Mouse (Mus musculus) embryonic facial prominence, embryonic 15.5 days (tissue): ENCODE measurements around the gene Clip1. TPM values are rescaled to one million over a fixed set of nuclear protein-coding genes. Genes with fewer than 3 reads are reported as not detected.
"Not testable (repeated sequence)": the region's sequence is repeated elsewhere in the genome, so short reads cannot be mapped to it uniquely, and the experiment has no call there.

Experiments
- ATAC-seq: fragments of 200-750 bp; cut with Nextera tagmentation; 2 replicates; pipeline ENCODE4 v1.8.0; 2017; ENCODE audit warnings: low read depth, moderate TSS enrichment; ENCODE audit not compliant: insufficient number of reproducible peaks, low FRiP score, low TSS enrichment
- H3K27ac ChIP-seq: fragments of 300-500 bp; sonication (generic); replicated peaks from 2 replicates; pipeline ENCODE4 v1.5.1; 2015; ENCODE audit warnings: mild to moderate bottlenecking, inconsistent platforms
- H3K27me3 ChIP-seq: fragments of 300-500 bp; sonication (generic); 2 replicates; pipeline ENCODE4 v1.6.1; 2015; ENCODE audit warnings: inconsistent platforms
- H3K36me3 ChIP-seq: fragments of 300-500 bp; sonication (generic); 2 replicates; pipeline ENCODE4 v1.6.1; 2015; ENCODE audit warnings: mild to moderate bottlenecking, inconsistent platforms
- H3K4me1 ChIP-seq: fragments of 300-500 bp; sonication (generic); 2 replicates; pipeline ENCODE4 v1.6.1; 2015; ENCODE audit warnings: inconsistent platforms
- H3K4me2 ChIP-seq: fragments of 300-500 bp; sonication (generic); replicated peaks from 2 replicates; pipeline ENCODE4 v1.6.1; 2015; ENCODE audit warnings: mild to moderate bottlenecking, inconsistent platforms
- H3K4me3 ChIP-seq: fragments of 300-500 bp; sonication (generic); replicated peaks from 2 replicates; pipeline ENCODE4 v1.5.1; 2015; ENCODE audit warnings: mild to moderate bottlenecking, inconsistent platforms
- H3K9ac ChIP-seq: fragments of 300-500 bp; sonication (generic); 2 replicates; pipeline ENCODE4 v1.6.1; 2015; ENCODE audit warnings: inconsistent platforms
- H3K9me3 ChIP-seq: fragments of 300-500 bp; sonication (generic); replicated peaks from 2 replicates; pipeline ENCODE4 v1.6.1; 2016; ENCODE audit warnings: inconsistent platforms
- WGBS: fragments of 180-500 bp; shearing (Covaris S2); methylation state at CpG from one replicate; pipeline ENCODE4 v1.1.7; 2015; 5-methylcytosine and 5-hydroxymethylcytosine counted together
- polyA plus RNA-seq: library from polyadenylated mRNA; unstranded; fragments of >200 nt; fragmentation: Nextera tagmentation; extraction: Ambion mirVana; gene quantifications from 2 replicates; pipeline ENCODE4 v1.2.1, GENCODE M21; 2015

Clip1 gene
- 43.0 and 44.7 TPM in 2 replicates for polyA plus RNA-seq

DNA sequence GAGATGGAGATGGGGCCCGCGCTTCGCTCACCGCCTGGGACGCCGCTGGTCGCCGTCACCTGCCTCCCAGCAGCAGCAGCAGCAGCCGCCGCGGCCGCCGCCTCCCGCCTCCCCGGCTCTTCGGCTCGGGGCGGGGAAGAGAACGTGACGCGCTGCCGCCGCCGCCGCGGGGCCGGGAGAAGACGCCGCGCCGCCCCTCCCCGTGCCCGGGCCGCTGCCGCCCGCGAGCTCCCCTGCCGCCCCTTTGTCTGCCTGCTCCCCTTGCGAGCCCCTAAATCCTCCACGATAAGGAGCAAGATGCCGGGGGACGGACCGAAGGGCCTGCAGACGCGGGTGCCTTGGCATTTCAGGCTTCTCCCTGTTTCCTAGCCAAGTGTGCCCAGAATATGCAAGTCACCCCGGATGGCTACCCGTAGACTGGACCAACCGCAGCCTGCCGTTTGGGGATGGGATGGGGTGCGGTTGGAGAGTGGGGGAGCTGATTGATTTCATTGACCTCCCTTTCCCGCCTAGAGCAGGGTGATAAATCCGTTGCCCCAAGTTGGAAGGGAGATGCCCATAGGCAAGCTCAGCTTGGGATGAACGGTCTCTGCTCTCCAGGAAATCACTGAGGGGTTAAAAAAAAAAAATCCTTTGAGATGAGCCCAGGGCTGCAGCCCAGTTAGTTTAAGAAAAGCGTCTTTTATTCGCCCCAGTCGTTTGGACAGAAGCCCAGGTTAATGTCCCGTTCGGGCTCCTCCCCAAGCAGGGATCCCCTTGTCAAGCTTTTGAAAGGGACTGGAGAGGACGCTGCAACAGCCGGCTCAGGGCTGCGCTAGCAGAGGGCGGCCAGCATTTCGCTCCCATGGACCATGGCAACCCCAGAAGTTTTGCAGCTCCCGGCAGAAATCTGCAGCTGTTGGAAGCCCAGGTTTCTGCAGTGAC, at the start of gene Clip1:
Gene Clip1, minus strand, starts transcription at position 398 of the 924 bp plus-strand sequence.
- peak; percentile 72 for ATAC-seq

DNA sequence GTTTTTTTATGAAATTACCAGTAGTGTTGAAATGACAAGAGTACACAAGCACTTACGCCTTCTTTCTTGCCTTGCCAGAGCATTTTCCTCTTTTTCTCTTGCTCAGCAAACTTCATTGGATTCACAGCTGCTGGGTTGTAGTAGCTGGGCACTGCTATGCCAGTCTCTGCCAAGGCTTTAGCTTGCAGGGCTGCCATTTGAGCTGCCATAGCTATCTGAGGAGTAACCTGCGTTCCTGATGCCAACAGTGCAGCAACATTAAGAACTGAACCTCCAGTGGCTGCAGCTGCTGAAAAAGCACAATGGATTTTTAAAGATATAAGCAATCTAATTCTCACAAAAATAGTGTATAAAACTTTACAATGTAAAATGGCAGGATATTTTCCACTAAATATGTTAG, 46.6 kb upstream of the Clip1 start:
- WGBS: 90% methylated on average over 2 of the region's 2 CpGs
- Histone ChIP-seq H3K27ac (no peak overlapping the region), H3K4me3 (no peak overlapping the region), H3K27me3 (no peaks in the 10 kb centered on the region), H3K36me3 (peaks cover 72% of the 10 kb centered on the region), H3K9ac (no peak overlapping the region), H3K9me3 (no peaks in the 10 kb centered on the region), H3K4me2 (no peak overlapping the region), H3K4me1 (no peaks in the 10 kb centered on the region)
- no peak for ATAC-seq

More for the DNA sequence above, at the start of gene Clip1:
- no peaks in the 10 kb centered on the region for H3K36me3 ChIP-seq
- peaks cover 21% of the 10 kb centered on the region for H3K4me1 ChIP-seq
- H3K27me3 ChIP-seq: no peaks in the 10 kb centered on the region
- H3K4me2 ChIP-seq: peak within 1 kb of the TSS; percentile 79
- H3K9me3 ChIP-seq: no peaks in the 10 kb centered on the region
- peak within 1 kb of the TSS; percentile 89 for H3K9ac ChIP-seq
- H3K4me3 ChIP-seq: peak within 1 kb of the TSS; percentile 86
- WGBS: under 1% methylated on average over 60 of the region's 64 CpGs
- H3K27ac ChIP-seq: peak within 1 kb of the TSS; percentile 92

DNA sequence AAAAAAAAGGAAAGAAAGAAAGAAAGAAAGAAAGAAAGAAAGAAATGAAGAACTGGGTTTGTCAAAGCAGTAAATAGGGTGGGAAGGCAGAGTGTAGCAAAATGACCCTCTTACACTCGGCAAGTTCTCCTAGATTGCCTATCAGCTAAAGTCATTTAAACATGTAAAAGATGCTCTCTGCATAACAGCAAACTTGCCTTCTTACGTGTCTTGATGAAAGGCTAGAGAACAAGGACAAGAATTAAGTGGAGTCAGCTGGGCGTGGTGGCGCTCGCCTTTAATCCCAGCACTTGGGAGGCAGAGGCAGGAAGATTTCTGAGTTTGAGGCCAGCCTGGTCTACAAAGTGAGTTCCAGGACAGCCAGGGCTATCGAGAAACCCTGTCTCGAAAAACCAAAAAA, 39.4 kb upstream of the Clip1 start:
- H3K27ac ChIP-seq, ATAC-seq, H3K27me3 ChIP-seq, H3K4me3 ChIP-seq, H3K4me2 ChIP-seq, H3K4me1 ChIP-seq, H3K9me3 ChIP-seq, H3K9ac ChIP-seq: not testable (repeated sequence)
- WGBS: 93% methylated on average over 7 of the region's 7 CpGs
- peaks cover 13% of the 10 kb centered on the region for H3K36me3 ChIP-seq

DNA sequence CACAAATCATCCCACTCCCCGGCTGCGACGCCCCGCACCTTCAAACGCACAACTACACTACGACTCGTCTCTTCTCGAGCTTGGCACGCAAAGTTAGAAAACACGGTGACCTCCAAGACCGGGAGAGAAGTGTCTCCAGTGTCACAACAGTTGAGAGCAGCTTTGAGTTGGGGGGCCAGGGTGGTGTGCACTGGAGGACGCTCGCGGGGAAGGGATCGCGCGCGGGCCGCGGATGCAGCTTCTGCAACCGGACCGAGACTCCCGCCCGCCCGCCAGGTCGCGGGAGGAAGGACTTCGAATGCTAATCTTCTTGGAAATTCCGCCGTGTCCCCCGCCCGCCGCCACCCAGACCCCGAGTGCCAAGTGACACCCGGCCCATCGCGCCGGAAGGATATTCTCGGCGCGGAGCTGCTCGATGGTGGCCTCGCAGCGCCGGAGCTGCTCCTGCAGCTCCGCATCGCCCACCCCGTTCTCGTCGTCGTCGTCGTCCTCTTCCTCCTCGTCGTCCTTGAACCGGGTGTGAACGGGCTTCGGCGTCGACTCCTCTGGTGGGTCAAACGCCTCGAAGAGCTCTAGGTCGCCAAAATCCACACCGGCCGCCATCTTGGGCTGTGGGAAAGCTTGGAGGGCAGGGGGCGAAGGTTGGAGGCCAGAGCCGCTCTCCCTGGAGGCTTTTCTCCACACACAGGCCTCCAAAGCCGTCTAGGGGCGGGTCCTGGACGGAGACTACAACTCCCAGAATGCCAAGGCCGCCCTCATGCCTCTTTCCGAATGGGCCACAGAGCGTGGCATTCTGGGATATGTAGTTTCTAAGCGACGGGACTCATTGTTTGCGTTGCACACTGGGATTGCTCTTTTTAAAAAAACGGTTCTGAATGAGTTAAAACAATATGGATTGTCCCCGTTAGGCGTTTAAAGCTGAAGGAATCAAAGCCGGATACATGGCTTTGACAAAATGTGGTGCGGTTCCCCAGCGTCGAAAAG, 36.2 kb upstream of the Clip1 start, which contains the start of gene Zcchc8:
Gene Zcchc8, minus strand, starts transcription at position 773 of the 984 bp plus-strand sequence.
- Histone ChIP-seq H3K4me3 (peak within 1 kb of the TSS; percentile 91), H3K4me1 (peaks cover 21% of the 10 kb centered on the region; the same call in 1 of the 2 replicates), H3K27ac (peak within 1 kb of the TSS; percentile 90), H3K27me3 (no peaks in the 10 kb centered on the region), H3K36me3 (peaks cover 10% of the 10 kb centered on the region), H3K9ac (peak within 1 kb of the TSS; percentile 81), H3K4me2 (peak within 1 kb of the TSS; percentile 59), H3K9me3 (no peaks in the 10 kb centered on the region)
- under 1% methylated on average over 83 of the region's 83 CpGs for WGBS
- ATAC-seq: peak; percentile 99

DNA sequence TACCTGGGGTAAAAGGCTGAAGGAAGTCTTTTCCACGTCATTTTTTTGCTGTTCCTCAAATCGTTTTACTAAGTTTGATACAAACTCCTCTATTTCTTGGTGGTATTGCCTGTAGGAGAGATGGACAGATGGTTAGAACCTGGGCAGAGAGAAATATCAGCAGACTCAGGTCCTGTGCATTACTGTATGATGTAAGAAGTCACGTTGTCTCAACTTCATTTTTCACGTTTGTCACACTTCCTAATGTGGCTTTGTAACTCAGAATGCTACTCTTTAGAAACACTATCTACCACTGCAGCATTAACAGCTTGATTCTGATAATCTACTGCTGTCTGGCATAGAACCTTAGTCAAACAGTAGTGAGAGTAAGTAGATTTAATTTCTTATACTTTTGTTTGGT, 30.2 kb upstream of the Clip1 start:
- WGBS: 82% methylated on average over 4 of the region's 4 CpGs
- Histone ChIP-seq H3K4me1 (peaks cover 21% of the 10 kb centered on the region; the same call in 1 of the 2 replicates), H3K36me3 (peaks cover 66% of the 10 kb centered on the region)

DNA sequence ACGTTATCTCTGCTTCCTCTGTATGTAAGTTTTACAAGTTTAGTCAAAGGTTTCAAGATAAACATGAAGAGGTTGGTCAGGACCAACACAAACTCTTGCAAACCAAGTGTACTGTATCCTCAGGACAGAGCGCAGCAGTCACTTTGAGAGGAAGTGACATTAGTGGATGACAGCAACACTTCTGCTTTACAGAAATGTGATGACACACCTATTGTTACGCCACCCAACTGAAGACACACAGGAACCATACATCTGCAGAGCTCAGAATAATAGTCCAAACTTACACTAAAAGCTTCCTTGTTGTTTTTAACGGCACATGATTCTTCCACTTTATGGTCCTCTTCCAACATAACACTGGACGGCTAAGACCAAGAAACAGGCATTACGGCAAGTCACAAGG, 29.4 kb upstream of the Clip1 start:
- Histone ChIP-seq H3K27me3 (no peaks in the 10 kb centered on the region), H3K4me1 (peaks cover 13% of the 10 kb centered on the region; the same call in 1 of the 2 replicates), H3K4me3 (no peak overlapping the region), H3K27ac (no peak overlapping the region), H3K9ac (no peak overlapping the region), H3K4me2 (no peak overlapping the region), H3K9me3 (no peaks in the 10 kb centered on the region), H3K36me3 (peaks cover 74% of the 10 kb centered on the region)
- 92% methylated on average over 6 of the region's 6 CpGs for WGBS
- no peak for ATAC-seq

More for the DNA sequence above, 30.2 kb upstream of the Clip1 start:
- Histone ChIP-seq H3K4me3 (no peak overlapping the region), H3K9ac (no peak overlapping the region), H3K9me3 (no peaks in the 10 kb centered on the region), H3K4me2 (no peak overlapping the region), H3K27ac (no peak overlapping the region), H3K27me3 (no peaks in the 10 kb centered on the region)
- ATAC-seq: no peak

DNA sequence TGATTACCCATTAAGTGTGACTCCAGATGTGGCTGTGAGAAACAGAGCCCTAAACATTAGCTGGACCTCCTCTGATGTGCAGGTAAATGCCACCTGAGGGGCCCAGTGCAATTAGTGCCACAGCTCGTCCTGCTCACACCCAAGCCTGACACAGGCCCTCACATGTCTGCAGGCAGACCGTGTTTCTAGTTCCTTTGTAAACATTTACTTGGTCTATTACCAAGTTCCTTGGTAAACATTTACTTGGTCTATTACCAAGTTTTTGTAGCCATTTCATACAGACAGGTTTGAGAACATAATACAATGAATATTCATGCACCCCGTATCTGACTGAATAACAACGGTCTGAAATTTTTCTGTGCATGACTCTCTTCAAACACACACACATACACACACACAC, 25.2 kb upstream of the Clip1 start:
- Histone ChIP-seq H3K27me3 (no peaks in the 10 kb centered on the region), H3K4me3 (no peak overlapping the region), H3K9me3 (no peaks in the 10 kb centered on the region), H3K36me3 (peaks cover 94% of the 10 kb centered on the region), H3K4me1 (no peaks in the 10 kb centered on the region), H3K4me2 (no peak overlapping the region), H3K27ac (no peak overlapping the region), H3K9ac (no peak overlapping the region)
- WGBS: 77% methylated on average over 4 of the region's 4 CpGs
- no peak for ATAC-seq

DNA sequence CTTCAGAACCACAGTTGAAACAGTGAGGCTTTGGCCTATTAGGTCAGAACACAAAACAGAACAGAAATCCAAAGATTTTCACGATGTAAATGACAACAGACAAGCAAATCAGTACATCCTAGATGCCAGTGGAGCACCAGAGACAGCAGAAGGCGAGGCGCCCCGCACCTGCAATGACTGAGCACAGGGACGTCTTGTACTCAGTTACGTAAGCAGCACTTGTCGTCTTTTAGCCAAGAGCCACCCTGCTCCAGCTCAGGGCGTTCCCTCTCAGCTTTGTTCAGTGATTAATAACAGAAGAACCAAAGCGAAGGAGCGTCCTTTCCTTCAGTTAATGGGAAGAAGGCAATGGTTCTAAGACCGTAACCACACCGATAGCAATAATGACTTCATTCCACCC, 24.2 kb upstream of the Clip1 start:
- no peaks in the 10 kb centered on the region for H3K4me1 ChIP-seq
- 88% methylated on average over 12 of the region's 12 CpGs for WGBS
- no peak overlapping the region for H3K27ac ChIP-seq
- H3K4me3 ChIP-seq: no peak overlapping the region
- H3K9me3 ChIP-seq: no peaks in the 10 kb centered on the region
- no peak overlapping the region for H3K4me2 ChIP-seq
- peaks cover 93% of the 10 kb centered on the region for H3K36me3 ChIP-seq
- ATAC-seq: no peak
- H3K27me3 ChIP-seq: no peaks in the 10 kb centered on the region
- H3K9ac ChIP-seq: no peak overlapping the region

DNA sequence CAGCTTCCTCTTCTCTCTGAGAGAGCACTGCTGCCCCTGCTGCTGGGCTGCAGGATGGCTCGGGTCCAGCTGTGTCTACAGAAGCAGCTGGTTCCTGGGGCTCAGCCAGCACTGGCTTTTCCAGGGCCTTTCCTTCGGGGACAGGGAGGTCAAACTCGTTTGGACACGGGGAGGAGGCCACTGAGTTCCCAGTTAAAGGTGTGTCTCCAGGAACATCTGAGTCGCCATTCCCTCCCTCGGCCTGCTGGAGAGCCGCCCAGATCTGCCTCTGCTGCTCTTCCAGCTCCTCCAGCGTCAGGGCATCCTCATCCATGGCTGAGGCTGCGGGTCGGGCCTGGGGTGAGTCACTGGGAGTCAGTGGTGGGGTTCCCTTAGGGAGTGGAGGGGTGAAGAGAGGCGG, 16.2 kb upstream of the Clip1 start:
- Histone ChIP-seq H3K4me3 (no peak overlapping the region), H3K27ac (no peak overlapping the region), H3K9me3 (no peaks in the 10 kb centered on the region), H3K9ac (no peak overlapping the region), H3K4me2 (no peak overlapping the region), H3K36me3 (peaks cover 67% of the 10 kb centered on the region), H3K27me3 (no peaks in the 10 kb centered on the region), H3K4me1 (no peaks in the 10 kb centered on the region)
- WGBS: 66% methylated on average over 11 of the region's 11 CpGs
- no peak for ATAC-seq

DNA sequence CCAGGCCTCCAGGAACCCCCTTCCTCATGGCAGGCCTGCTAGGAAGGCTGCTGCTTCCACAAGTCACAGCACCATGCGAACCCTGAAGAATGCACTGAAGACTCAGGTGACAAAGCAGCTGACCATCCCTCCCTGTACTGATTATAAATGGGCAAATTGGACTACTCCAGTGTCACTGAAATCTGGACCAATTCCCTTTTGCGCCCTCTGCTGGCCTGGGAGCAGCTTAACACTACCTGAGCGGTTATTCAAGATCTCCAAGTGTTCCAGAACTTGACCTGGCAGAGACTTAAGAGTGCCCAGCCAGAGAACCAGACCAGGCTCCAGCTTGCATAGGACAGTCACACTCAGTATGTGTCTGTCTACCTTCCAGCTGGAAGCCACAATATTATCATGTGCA, 14.8 kb upstream of the Clip1 start:
- H3K9ac ChIP-seq: no peak overlapping the region
- no peak overlapping the region for H3K4me3 ChIP-seq
- H3K9me3 ChIP-seq: no peaks in the 10 kb centered on the region
- no peaks in the 10 kb centered on the region for H3K4me1 ChIP-seq
- no peak overlapping the region for H3K27ac ChIP-seq
- peaks cover 54% of the 10 kb centered on the region for H3K36me3 ChIP-seq
- no peaks in the 10 kb centered on the region for H3K27me3 ChIP-seq
- 20% methylated on average over 3 of the region's 3 CpGs for WGBS
- ATAC-seq: no peak
- H3K4me2 ChIP-seq: no peak overlapping the region

DNA sequence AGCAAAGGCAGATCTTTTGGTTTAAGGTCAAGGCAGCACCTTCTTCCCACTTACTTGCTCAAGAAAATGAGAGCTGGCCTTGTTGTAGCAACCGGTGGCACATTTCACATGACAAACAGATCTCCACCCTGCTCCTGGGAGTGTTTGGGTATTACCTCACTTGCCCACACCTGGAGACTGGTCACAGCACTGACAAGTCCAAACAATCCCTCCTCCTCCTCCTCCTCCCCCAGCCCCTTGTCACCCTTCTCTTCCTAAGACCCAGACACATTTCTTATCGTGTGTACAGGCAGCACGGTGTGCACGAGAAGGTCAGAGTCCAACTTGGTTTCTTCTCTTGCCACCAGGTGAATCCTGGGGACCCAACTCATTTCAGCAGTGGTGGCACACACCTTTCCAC, 12.5 kb upstream of the Clip1 start:
- Histone ChIP-seq H3K36me3 (peaks cover 33% of the 10 kb centered on the region), H3K27ac (peak overlapping the region; percentile 39; the same call in 1 of the 2 replicates), H3K4me2 (no peak overlapping the region), H3K9ac (no peak overlapping the region), H3K4me3 (no peak overlapping the region), H3K27me3 (no peaks in the 10 kb centered on the region), H3K4me1 (no peaks in the 10 kb centered on the region), H3K9me3 (no peaks in the 10 kb centered on the region)
- 80% methylated on average over 4 of the region's 4 CpGs for WGBS
- ATAC-seq: no peak
